Mouse (Mus musculus): ENCODE measurements around the gene Olfr596.
"Not testable (repeated sequence)": the region's sequence is repeated elsewhere in the genome, so short reads cannot be mapped to it uniquely, and the experiment has no call there.

Olfr596 gene

GRCm38 (mm10) chr7:103305348-103305747 lies at the start of gene Olfr596:
Gene Olfr596 (plus strand): TSS chr7:103305648.
- not testable (repeated sequence) for DNase-seq

DNA sequence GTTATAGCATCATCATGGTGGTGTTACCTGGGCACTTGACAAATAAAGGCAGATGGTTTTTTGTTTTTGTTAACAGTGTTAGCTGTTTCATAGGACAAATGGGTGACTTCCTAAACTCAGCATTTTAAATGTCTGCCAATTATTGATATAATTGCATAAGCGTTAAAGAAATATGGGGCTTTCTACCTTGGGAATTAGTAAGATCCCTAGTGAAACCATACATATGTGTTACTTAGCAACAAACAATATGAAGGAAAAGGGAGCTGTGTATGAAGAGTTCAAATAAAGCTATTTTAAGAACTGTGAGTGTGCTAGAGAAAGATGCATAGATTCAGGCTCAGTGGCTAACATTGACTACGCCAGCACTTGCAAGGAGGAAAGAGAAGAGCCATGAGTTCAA lies 10.6 kb downstream of the Olfr596 start, which contains the start of gene Olfr597:
TSS of gene Olfr597 (plus strand) at position 301 of the 400 bp plus-strand sequence.
- DNase-seq, result not testable (repeated sequence)

- no peak for DNase-seq
Measured at GRCm38 (mm10) chr7:103323268-103323667, 17.8 kb downstream of the Olfr596 start, which contains the start of gene Olfr598. Gene Olfr598 (plus strand): TSS chr7:103323568.

- DNase-seq, result no peak
Measured at GRCm38 (mm10) chr7:103335617-103336016, 30.2 kb downstream of the Olfr596 start, which contains the start of gene Olfr599. Gene Olfr599 (plus strand): TSS chr7:103335917.

DNA sequence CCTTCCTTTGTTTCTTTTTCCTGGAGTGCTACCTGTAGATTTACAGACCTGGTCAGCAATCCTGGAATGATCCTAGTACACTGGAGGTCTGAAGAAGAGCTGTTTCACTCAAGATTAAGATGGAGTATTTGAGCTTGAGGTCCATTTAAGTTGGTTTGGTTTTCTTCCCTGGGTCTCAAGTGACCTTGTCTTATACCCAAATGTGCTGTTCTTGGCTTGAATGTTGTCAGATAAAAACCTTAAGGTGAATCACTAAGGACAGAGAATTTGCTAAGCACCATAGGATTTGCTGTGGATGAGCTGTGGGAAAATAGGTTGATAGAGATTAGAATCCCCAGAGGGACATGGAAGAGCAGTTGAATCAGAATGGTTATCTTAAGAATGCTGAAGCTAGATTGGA lies 44.1 kb downstream of the Olfr596 start, which contains the start of gene Olfr600:
TSS of gene Olfr600 (minus strand) at position 101 of the 400 bp plus-strand sequence.
- no peak for DNase-seq

All from kidney, postnatal 4 days (tissue).